Mouse (Mus musculus): Measurements from ENCODE around the gene St6galnac6.

Gene St6galnac6

GRCm38 (mm10) chr2:32599409-32599808 lies at the start of gene St6galnac6:
TSS of gene St6galnac6 (plus strand) at chr2:32599709.
- no peak for DNase-seq

GRCm38 (mm10) chr2:32549764-32550163 lies 49.7 kb upstream of the St6galnac6 start:
- no peak for DNase-seq

GRCm38 (mm10) chr2:32551236-32551635 lies 48.3 kb upstream of the St6galnac6 start:
- no peak for DNase-seq

- DNase-seq: no peak
Measured at GRCm38 (mm10) chr2:32553592-32554148, 45.8 kb upstream of the St6galnac6 start.

GRCm38 (mm10) chr2:32555484-32555883 lies 44.0 kb upstream of the St6galnac6 start:
- no peak for DNase-seq

- DNase-seq: no peak
Measured at GRCm38 (mm10) chr2:32556019-32556418, 43.5 kb upstream of the St6galnac6 start.

- DNase-seq: no peak
Measured at GRCm38 (mm10) chr2:32559570-32559969, 39.9 kb upstream of the St6galnac6 start.

- peak in 1 of 2 experiments; percentile 55 for DNase-seq
Measured at GRCm38 (mm10) chr2:32566536-32567063, 32.9 kb upstream of the St6galnac6 start.

- no peak for DNase-seq
Measured at GRCm38 (mm10) chr2:32568149-32568548, 31.4 kb upstream of the St6galnac6 start.

GRCm38 (mm10) chr2:32568941-32569340 lies 30.6 kb upstream of the St6galnac6 start:
- DNase-seq: no peak

- peak; percentile 81 to 88 for DNase-seq
Measured at GRCm38 (mm10) chr2:32570698-32571494, 28.6 kb upstream of the St6galnac6 start, which contains the start of gene Dpm2. TSS of gene Dpm2 (plus strand) at chr2:32570858.

GRCm38 (mm10) chr2:32572196-32572595 lies 27.3 kb upstream of the St6galnac6 start:
- DNase-seq: no peak

GRCm38 (mm10) chr2:32574497-32574896 lies 25.0 kb upstream of the St6galnac6 start, which contains the start of gene Pip5kl1:
TSS of gene Pip5kl1 (plus strand) at chr2:32574797.
- no peak for DNase-seq

- DNase-seq: no peak
Measured at GRCm38 (mm10) chr2:32574901-32575585, 24.5 kb upstream of the St6galnac6 start.

GRCm38 (mm10) chr2:32575586-32576160 lies 23.8 kb upstream of the St6galnac6 start, which contains the start of gene 9430097D07Rik:
TSS of gene 9430097D07Rik (minus strand) at chr2:32575684.
- peak in 1 of 2 experiments; percentile 32 for DNase-seq

GRCm38 (mm10) chr2:32576532-32576931 lies 23.0 kb upstream of the St6galnac6 start:
- DNase-seq: no peak

GRCm38 (mm10) chr2:32578146-32579046 lies 21.1 kb upstream of the St6galnac6 start:
- DNase-seq: no peak

GRCm38 (mm10) chr2:32581450-32582095 lies 17.9 kb upstream of the St6galnac6 start:
- DNase-seq: no peak

GRCm38 (mm10) chr2:32582830-32583799 lies 16.4 kb upstream of the St6galnac6 start:
- peak; percentile 54 to 65 for DNase-seq

Measured in thymus, adult 18-20 months (tissue).